Mouse (Mus musculus) erythroid progenitor cell, adult 5-6 weeks (primary cell): ENCODE data around the gene Tas2r103. TPM values are rescaled to one million over a fixed set of nuclear protein-coding genes. Genes with fewer than 3 reads are reported as not detected.

Experiments used
- ATAC-seq: replicated peaks from 2 replicates; pipeline ENCODE4 v1.8.0; 2016; ENCODE audit warnings: moderate number of reproducible peaks, mild to moderate bottlenecking, moderate TSS enrichment, inconsistent platforms; ENCODE audit not compliant: poor library complexity, low FRiP score, severe bottlenecking
- total RNA-seq, 2 experiments: library from RNA; stranded (forward) in 1 of 2; stranded (reverse) in 1 of 2; fragments of 150-400 nt in 1 of 2; fragments of 186-747, 209-891 nt in 1 of 2; gene quantifications; 2 replicates each; pipeline versions ENCODE4 v1.2.3 to v1.2.4; 2015 to 2017; ENCODE audit warnings: low replicate concordance in 2 of 2

The Tas2r103 gene
- total RNA-seq (2015; ENCODE audit: low replicate concordance) (not detected in 2 replicates), total RNA-seq (2017; ENCODE audit: low replicate concordance) (not detected in 2 replicates)

GRCm38 (mm10) chr6:133037001-133037400 lies at the start of gene Tas2r103:
Gene Tas2r103, minus strand, starts transcription at chr6:133037101.
- ATAC-seq, result no peak

- ATAC-seq, result no peak
Measured at GRCm38 (mm10) chr6:133055716-133056115, 18.8 kb upstream of the Tas2r103 start, which contains the start of gene Tas2r140. Gene Tas2r140, minus strand, starts transcription at chr6:133055816.

Other genes starting within 250 kb of the Tas2r103 start
- not detected in 2 replicates for gene Tas2r117, start 234.3 kb downstream of the Tas2r103 start, total RNA-seq (2015; ENCODE audit: low replicate concordance)
- gene Tas2r117, start 234.3 kb downstream of the Tas2r103 start, total RNA-seq (2017; ENCODE audit: low replicate concordance), result not detected in 2 replicates
- gene Tas2r123, start 190.0 kb downstream of the Tas2r103 start, total RNA-seq (2015; ENCODE audit: low replicate concordance), result not detected in 2 replicates
- not detected in 2 replicates for gene Tas2r123, start 190.0 kb downstream of the Tas2r103 start, total RNA-seq (2017; ENCODE audit: low replicate concordance)
- gene Tas2r116, start 181.7 kb downstream of the Tas2r103 start, total RNA-seq (2015; ENCODE audit: low replicate concordance), result not detected in 2 replicates
- not detected in 2 replicates for gene Tas2r116, start 181.7 kb downstream of the Tas2r103 start, total RNA-seq (2017; ENCODE audit: low replicate concordance)
- not detected in 2 replicates for gene Tas2r110, start 169.1 kb downstream of the Tas2r103 start, total RNA-seq (2015; ENCODE audit: low replicate concordance)
- not detected in 2 replicates for gene Tas2r110, start 169.1 kb downstream of the Tas2r103 start, total RNA-seq (2017; ENCODE audit: low replicate concordance)
- not detected in 2 replicates for gene Tas2r113, start 144.1 kb downstream of the Tas2r103 start, total RNA-seq (2015; ENCODE audit: low replicate concordance)
- not detected in 2 replicates for gene Tas2r113, start 144.1 kb downstream of the Tas2r103 start, total RNA-seq (2017; ENCODE audit: low replicate concordance)
- not detected in 2 replicates for gene Tas2r125, start 127.5 kb downstream of the Tas2r103 start, total RNA-seq (2015; ENCODE audit: low replicate concordance)
- not detected in 2 replicates for gene Tas2r125, start 127.5 kb downstream of the Tas2r103 start, total RNA-seq (2017; ENCODE audit: low replicate concordance)
- not detected in 2 replicates for gene Tas2r129, start 86.0 kb downstream of the Tas2r103 start, total RNA-seq (2015; ENCODE audit: low replicate concordance)
- not detected in 2 replicates for gene Tas2r129, start 86.0 kb downstream of the Tas2r103 start, total RNA-seq (2017; ENCODE audit: low replicate concordance)
- not detected in 2 replicates for gene Tas2r131, start 79.2 kb downstream of the Tas2r103 start, total RNA-seq (2015; ENCODE audit: low replicate concordance)
- gene Tas2r131, start 79.2 kb downstream of the Tas2r103 start, total RNA-seq (2017; ENCODE audit: low replicate concordance), result not detected in 2 replicates
- gene Tas2r109, start 56.1 kb downstream of the Tas2r103 start, total RNA-seq (2015; ENCODE audit: low replicate concordance), result not detected in 2 replicates
- gene Tas2r109, start 56.1 kb downstream of the Tas2r103 start, total RNA-seq (2017; ENCODE audit: low replicate concordance), result not detected in 2 replicates
- gene Tas2r140, start 18.7 kb upstream of the Tas2r103 start, total RNA-seq (2015; ENCODE audit: low replicate concordance), result not detected in 2 replicates
- not detected in 2 replicates for gene Tas2r140, start 18.7 kb upstream of the Tas2r103 start, total RNA-seq (2017; ENCODE audit: low replicate concordance)
- gene Smim10l1, start 67.8 kb upstream of the Tas2r103 start, total RNA-seq (2015; ENCODE audit: low replicate concordance), result 13.0 and 13.4 TPM in 2 replicates
- gene Smim10l1, start 67.8 kb upstream of the Tas2r103 start, total RNA-seq (2017; ENCODE audit: low replicate concordance), result 6.6 and 25.0 TPM in 2 replicates